In genomic region chr11:100325062-100325629, GRCm38 (mm10) we compare ENCODE assay signal across 32 mouse cellular contexts. TPM values are rescaled to one million over a fixed set of nuclear protein-coding genes. Genes with fewer than 3 reads are reported as not detected.
DNase-seq lines count a peak whose midpoint lies in the region; ATAC-seq and TF ChIP-seq lines count a peak whose summit lies in the region.
"Had no signal": no experiment of that assay in that cellular context is flagged by ENCODE, and none has a peak within 500 bp of the region (broad histone marks: within the 10 kb centered on the region; RNA-seq: fewer than 3 reads in every experiment).

No protein-coding gene starts in this region.

- H3K4me1 ChIP-seq in midbrain, embryonic 13.5 days (replicated peaks): peaks cover 19% of the 10 kb centered on the region
- peaks cover 3% of the 10 kb centered on the region; the same call in 1 of the 2 replicates for H3K4me1 ChIP-seq in midbrain, embryonic 11.5 days (ENCODE audit: control insufficient read depth, insufficient read depth, low read length)
- peaks cover 6 to 13% of the 10 kb centered on the region in 2 experiments for H3K4me1 ChIP-seq in MEL (ENCODE audit: control insufficient read depth in 1 of 2, insufficient read depth in 2 of 2, low read length in 2 of 2)
- H3K4me1 ChIP-seq: embryonic facial prominence, embryonic 12.5 days had no signal

- 67% methylated on average over 11 of the region's 11 CpGs for WGBS in midbrain, embryonic 13.5 days
- 75% methylated on average over 11 of the region's 11 CpGs for WGBS in midbrain, embryonic 11.5 days

- no peaks in the 10 kb centered on the region for H3K9me3 ChIP-seq in midbrain, embryonic 13.5 days
- H3K9me3 ChIP-seq in midbrain, embryonic 11.5 days (ENCODE audit: control insufficient read depth, low read length): no peaks in the 10 kb centered on the region
- no peaks in the 10 kb centered on the region for H3K9me3 ChIP-seq in MEL (replicated peaks; ENCODE audit: insufficient read depth, low read length)
- H3K9me3 ChIP-seq: embryonic facial prominence, embryonic 12.5 days; embryonic facial prominence, embryonic 15.5 days; forebrain, embryonic 12.5 days; forebrain, embryonic 15.5 days; heart, embryonic 10.5 days; heart, embryonic 13.5 days had no signal

- ATAC-seq in midbrain, embryonic 13.5 days: no peak
- ATAC-seq in midbrain, embryonic 11.5 days (ENCODE audit: low FRiP score): no peak
- ATAC-seq: forebrain, embryonic 15.5 days; hindbrain, postnatal 0 days; Patski had no signal

- no peak overlapping the region for H3K9ac ChIP-seq in midbrain, embryonic 13.5 days (replicated peaks)
- H3K9ac ChIP-seq in midbrain, embryonic 11.5 days (ENCODE audit: low read length): no peak overlapping the region
- H3K9ac ChIP-seq in MEL (ENCODE audit: control insufficient read depth, low read depth, low read length, poor library complexity, severe bottlenecking): peak overlapping the region; percentile 10; the same call in 1 of the 2 replicates
- H3K9ac ChIP-seq: embryonic facial prominence, embryonic 12.5 days; embryonic facial prominence, embryonic 15.5 days; forebrain, embryonic 12.5 days; forebrain, embryonic 15.5 days; heart, embryonic 13.5 days; hindbrain, embryonic 14.5 days had no signal

- no peak overlapping the region for H3K4me2 ChIP-seq in midbrain, embryonic 13.5 days (replicated peaks)
- H3K4me2 ChIP-seq in midbrain, embryonic 11.5 days: no peak overlapping the region
- H3K4me2 ChIP-seq: embryonic facial prominence, embryonic 12.5 days; embryonic facial prominence, embryonic 15.5 days; forebrain, embryonic 12.5 days; forebrain, embryonic 15.5 days; heart, embryonic 13.5 days; hindbrain, embryonic 14.5 days had no signal

- no peak for TF ChIP-seq RAD21 in MEL (IDR thresholded peaks at IDR 0.05; ENCODE audit: low read depth, low read length)

- no peaks in the 10 kb centered on the region for H3K27me3 ChIP-seq in midbrain, embryonic 13.5 days
- no peaks in the 10 kb centered on the region for H3K27me3 ChIP-seq in midbrain, embryonic 11.5 days (ENCODE audit: control insufficient read depth, insufficient read depth, low read length)
- H3K27me3 ChIP-seq in MEL (ENCODE audit: control insufficient read depth in 1 of 2, insufficient read depth in 2 of 2, low read length in 2 of 2): no peaks in the 10 kb centered on the region
- H3K27me3 ChIP-seq: embryonic facial prominence, embryonic 12.5 days; embryonic facial prominence, embryonic 15.5 days; forebrain, embryonic 12.5 days; forebrain, embryonic 15.5 days; Patski had no signal

- TF ChIP-seq POLR2A in MEL (IDR thresholded peaks at IDR 0.05; ENCODE audit: control insufficient read depth in 1 of 2, insufficient read depth in 1 of 2, low read depth in 1 of 2, low read length in 2 of 2, poor library complexity in 1 of 2): no peak

- H3K79me2 ChIP-seq in MEL (ENCODE audit: control insufficient read depth, insufficient read depth, low read length, poor library complexity): peaks cover 13% of the 10 kb centered on the region

- H3K4me3 ChIP-seq in midbrain, embryonic 13.5 days (replicated peaks): no peak overlapping the region
- H3K4me3 ChIP-seq in midbrain, embryonic 11.5 days (ENCODE audit: low read depth, low read length): no peak overlapping the region
- H3K4me3 ChIP-seq in MEL (ENCODE audit: control insufficient read depth in 1 of 2, insufficient read depth in 1 of 2, low read depth in 2 of 2, low read length in 2 of 2): no peak overlapping the region
- H3K4me3 ChIP-seq: embryonic facial prominence, embryonic 12.5 days; embryonic facial prominence, embryonic 15.5 days; erythroblast, embryonic 14.5 days; forebrain, embryonic 12.5 days; forebrain, embryonic 15.5 days; heart, adult 2 months; heart, embryonic 10.5 days; heart, embryonic 13.5 days had no signal

- DNase-seq in heart, adult 11 months: peak; percentile 86
- no peak for DNase-seq in heart, postnatal 4 days
- DNase-seq in midbrain, embryonic 11.5 days (ENCODE audit: low spot score, missing footprints): no peak
- DNase-seq in retina, embryonic 14.5 days (ENCODE audit: low spot score): peak; percentile 16
- no peak for DNase-seq in retina, postnatal 1 day
- DNase-seq in MEL (ENCODE audit: low read depth, low spot score): peak; percentile 78
- no peak for DNase-seq in cerebellum, adult 18-20 months
- DNase-seq: adrenal gland, postnatal 10 days; adrenal gland, postnatal 36 days; cerebellum, adult 2 months; cerebellum, adult 9-11 months; cerebellum, postnatal 25 days; gastrocnemius, postnatal 25 days; heart, adult 2 months; heart, postnatal 14 days had no signal

- H3K27ac ChIP-seq in midbrain, embryonic 13.5 days: peak overlapping the region; percentile 26; the same call in 1 of the 2 replicates
- no peak overlapping the region for H3K27ac ChIP-seq in midbrain, embryonic 11.5 days (ENCODE audit: low read depth, low read length)
- H3K27ac ChIP-seq in MEL (ENCODE audit: control insufficient read depth, low read depth, low read length): peak overlapping the region; percentile 17; the same call in 1 of the 2 replicates
- H3K27ac ChIP-seq: embryonic facial prominence, embryonic 12.5 days; embryonic facial prominence, embryonic 15.5 days; forebrain, embryonic 12.5 days; forebrain, embryonic 15.5 days; heart, adult 2 months; heart, embryonic 10.5 days; heart, embryonic 13.5 days; hindbrain, embryonic 14.5 days; hindbrain, postnatal 0 days had no signal

- peaks cover 19% of the 10 kb centered on the region for H3K36me3 ChIP-seq in midbrain, embryonic 13.5 days
- H3K36me3 ChIP-seq in midbrain, embryonic 11.5 days (ENCODE audit: control insufficient read depth, insufficient read depth, low read length): peaks cover 11% of the 10 kb centered on the region
- H3K36me3 ChIP-seq in MEL (ENCODE audit: control insufficient read depth in 1 of 2, insufficient read depth in 2 of 2, low read length in 2 of 2): peaks cover 10 to 20% of the 10 kb centered on the region in 2 experiments

- TF ChIP-seq EP300 in MEL (IDR thresholded peaks at IDR 0.05; ENCODE audit: low read depth in 1 of 2, low read length in 2 of 2): no peak; a peak in 1 of 4 replicates

- TF ChIP-seq CTCF in MEL (IDR thresholded peaks at IDR 0.05 in 2 of 3, conservative IDR thresholded peaks at IDR 0.05 in 1 of 3; ENCODE audit: control insufficient read depth in 1 of 3, insufficient read depth in 1 of 3, low read depth in 2 of 3, low read length in 3 of 3, poor library complexity in 1 of 3, severe bottlenecking in 1 of 3): no peak

TF ChIP-seq in MEL, 35 proteins besides CTCF, POLR2A, EP300 and RAD21 (continues in another document):
- TF ChIP-seq MAFK (IDR thresholded peaks at IDR 0.05; ENCODE audit: borderline replicate concordance, low read depth, low read length) (no peak), TBP (IDR thresholded peaks at IDR 0.05; ENCODE audit: low read depth, low read length) (no peak), POLR2AphosphoS2 (IDR thresholded peaks at IDR 0.05; ENCODE audit: low read length) (no peak), GABPA (IDR thresholded peaks at IDR 0.05; ENCODE audit: low read depth, low read length) (0 out of 2 replicates have a peak, but pooled peaks have one; percentile 18), ZKSCAN1 (IDR thresholded peaks at IDR 0.05; ENCODE audit: low read depth, low read length) (no peak), CHD2 (IDR thresholded peaks at IDR 0.05; ENCODE audit: low read length) (no peak), CHD1 (IDR thresholded peaks at IDR 0.05; ENCODE audit: low read depth, low read length) (no peak), GATA1 (IDR thresholded peaks at IDR 0.05; ENCODE audit: low read depth, low read length) (peak; percentile 53), RCOR1 (IDR thresholded peaks at IDR 0.05; ENCODE audit: low read depth, low read length) (no peak), SIN3A (IDR thresholded peaks at IDR 0.05; ENCODE audit: low read length) (peak; percentile 50; the same call in 1 of the 2 replicates), ETS1 (IDR thresholded peaks at IDR 0.05; ENCODE audit: low read depth, low read length) (peak; percentile 39), POLR2AphosphoS5 (IDR thresholded peaks at IDR 0.05; ENCODE audit: borderline replicate concordance, low read depth, low read length) (no peak), UBTF (IDR thresholded peaks at IDR 0.05; ENCODE audit: borderline replicate concordance, insufficient read depth, low read depth, low read length) (no peak), KAT2A (conservative IDR thresholded peaks at IDR 0.05; ENCODE audit: low read depth, low read length) (no peak), USF2 (IDR thresholded peaks at IDR 0.05; ENCODE audit: borderline replicate concordance in 1 of 2, insufficient read depth in 1 of 2, low read depth in 1 of 2, low read length in 2 of 2) (no peak)

RNA-seq across cellular contexts. Expression of gene Eif1, which starts 5.5 kb away (rescaled TPM):
- total RNA-seq in heart, postnatal 4 days (2021): 1,000 to 10,000 TPM; 1,236 to 1,276 TPM
- 1,443 and 1,564 TPM in 2 replicates for polyA plus RNA-seq in midbrain, embryonic 13.5 days (2015; fragmentation: Nextera tagmentation; extraction: Ambion mirVana)
- 1,701 and 1,853 TPM in 2 replicates for polyA plus RNA-seq in midbrain, embryonic 11.5 days (2014; fragmentation: Nextera tagmentation; extraction: Ambion mirVana)
- 320 and 383 TPM in 2 replicates for total RNA-seq in MEL (2012; rRNA removed)
- polyA plus RNA-seq in MEL (2012; ENCODE audit: insufficient read depth in 1 of 2, insufficient read length in 2 of 2, low read depth in 1 of 2, low replicate concordance in 2 of 2, missing spikeins in 1 of 2): 100 to 1,000 TPM; 289 to 926 TPM

RNA-seq across cellular contexts. Expression of gene Gast, which starts 9.1 kb away (rescaled TPM):
- total RNA-seq in heart, postnatal 4 days (2021): not detected
- polyA plus RNA-seq in midbrain, embryonic 13.5 days (2015; fragmentation: Nextera tagmentation; extraction: Ambion mirVana): 1.2 and 2.5 TPM in 2 replicates
- 0.68 and 0.79 TPM in 2 replicates for polyA plus RNA-seq in midbrain, embryonic 11.5 days (2014; fragmentation: Nextera tagmentation; extraction: Ambion mirVana)
- not detected in 2 replicates for total RNA-seq in MEL (2012; rRNA removed)
- not detected for polyA plus RNA-seq in MEL (2012; ENCODE audit: insufficient read depth in 1 of 2, insufficient read length in 2 of 2, low read depth in 1 of 2, low replicate concordance in 2 of 2, missing spikeins in 1 of 2)
- total RNA-seq: adrenal gland, adult 18-20 months; adrenal gland, postnatal 10 days; adrenal gland, postnatal 36 days; common myeloid progenitor, adult 5-6 weeks; gastrocnemius, adult 8-10 months; gastrocnemius, postnatal 25 days; heart, adult 2 months; heart, postnatal 14 days; hematopoietic stem cell, adult 5-6 weeks; hindbrain, postnatal 0 days had no signal
- polyA plus RNA-seq: cerebellum, adult 2 months; embryonic facial prominence, embryonic 12.5 days; gonadal fat pad, adult 2 months; heart, adult 2 months; heart, embryonic 10.5 days; heart, embryonic 13.5 days; heart, embryonic 16.5 days; Patski had no signal

RNA-seq across cellular contexts. Expression of gene Hap1, which starts 30.8 kb away (rescaled TPM):
- total RNA-seq in heart, postnatal 4 days (2021): 1 to 10 TPM; 3.1 to 4.1 TPM
- 137 and 168 TPM in 2 replicates for polyA plus RNA-seq in midbrain, embryonic 13.5 days (2015; fragmentation: Nextera tagmentation; extraction: Ambion mirVana)
- polyA plus RNA-seq in midbrain, embryonic 11.5 days (2014; fragmentation: Nextera tagmentation; extraction: Ambion mirVana): 16.4 TPM in 2 replicates
- total RNA-seq in MEL (2012; rRNA removed): 6.6 and 10.9 TPM in 2 replicates
- polyA plus RNA-seq in MEL (2012; ENCODE audit: insufficient read depth in 1 of 2, insufficient read length in 2 of 2, low read depth in 1 of 2, low replicate concordance in 2 of 2, missing spikeins in 1 of 2): 10 to 100 TPM in 1 of 2 experiments, not detected in 1; 34.8 TPM
- total RNA-seq: common myeloid progenitor, adult 5-6 weeks; hematopoietic stem cell, adult 5-6 weeks had no signal

RNA-seq across cellular contexts. Expression of gene Krt42, which starts 55.5 kb away (rescaled TPM):
- not detected for total RNA-seq in heart, postnatal 4 days (2021)
- polyA plus RNA-seq in midbrain, embryonic 13.5 days (2015; fragmentation: Nextera tagmentation; extraction: Ambion mirVana): not detected in 2 replicates
- polyA plus RNA-seq in midbrain, embryonic 11.5 days (2014; fragmentation: Nextera tagmentation; extraction: Ambion mirVana): not detected in 2 replicates
- not detected in 2 replicates for total RNA-seq in MEL (2012; rRNA removed)
- polyA plus RNA-seq in MEL (2012; ENCODE audit: insufficient read depth in 1 of 2, insufficient read length in 2 of 2, low read depth in 1 of 2, low replicate concordance in 2 of 2, missing spikeins in 1 of 2): not detected
- total RNA-seq: adrenal gland, adult 18-20 months; adrenal gland, postnatal 10 days; adrenal gland, postnatal 36 days; common myeloid progenitor, adult 5-6 weeks; gastrocnemius, adult 8-10 months; gastrocnemius, postnatal 25 days; heart, adult 2 months; heart, postnatal 14 days; hematopoietic stem cell, adult 5-6 weeks; hindbrain, postnatal 0 days had no signal
- polyA plus RNA-seq: cerebellum, adult 2 months; embryonic facial prominence, embryonic 12.5 days; forebrain, embryonic 12.5 days; forebrain, embryonic 15.5 days; gonadal fat pad, adult 2 months; heart, adult 2 months; heart, embryonic 10.5 days; heart, embryonic 13.5 days; heart, embryonic 16.5 days; hindbrain, embryonic 14.5 days; hindbrain, postnatal 0 days had no signal

Comparison
In these comparisons a context has a peak if more than half of its experiments do, and no peak if none do; other contexts are left out.
1. DNase-seq: peak in heart, adult 11 months (single experiment), retina, embryonic 14.5 days (single experiment) and MEL (single experiment); none in heart, postnatal 4 days (single experiment), midbrain, embryonic 11.5 days (single experiment), retina, postnatal 1 day (single experiment) and cerebellum, adult 18-20 months (0 of 2).